Mouse (Mus musculus): ENCODE data around the gene Fuz.

Gene Fuz

GRCm38 (mm10) chr7:44888256-44889105, 7.4 kb upstream of the Fuz start:
- DNase-seq, result peak; percentile 59 to 67

- DNase-seq, result no peak
Observed at GRCm38 (mm10) chr7:44890180-44890579, 5.7 kb upstream of the Fuz start.

- peak in 1 of 2 experiments; percentile 59 for DNase-seq
Observed at GRCm38 (mm10) chr7:44890737-44891136, 5.1 kb upstream of the Fuz start.

DNA sequence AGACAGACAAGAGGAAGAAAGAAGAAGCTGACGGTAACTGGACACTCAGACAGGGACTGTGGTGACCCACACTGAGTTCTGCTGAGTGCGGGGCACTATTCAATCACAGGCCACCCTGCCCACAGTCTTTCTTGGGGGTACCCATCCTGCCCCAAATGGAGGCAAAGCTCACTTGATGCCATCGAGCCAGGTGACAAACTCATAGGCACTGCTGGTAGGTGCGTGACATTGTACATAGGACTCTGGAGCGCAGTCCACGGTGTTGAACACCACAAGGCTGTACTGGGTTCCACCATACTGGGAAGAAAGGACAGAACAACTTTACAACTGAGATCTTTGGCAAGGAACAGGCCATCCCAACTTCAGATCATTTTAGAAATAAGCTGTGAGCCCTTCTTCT, 4.3 kb upstream of the Fuz start:
- no peak for DNase-seq

DNA sequence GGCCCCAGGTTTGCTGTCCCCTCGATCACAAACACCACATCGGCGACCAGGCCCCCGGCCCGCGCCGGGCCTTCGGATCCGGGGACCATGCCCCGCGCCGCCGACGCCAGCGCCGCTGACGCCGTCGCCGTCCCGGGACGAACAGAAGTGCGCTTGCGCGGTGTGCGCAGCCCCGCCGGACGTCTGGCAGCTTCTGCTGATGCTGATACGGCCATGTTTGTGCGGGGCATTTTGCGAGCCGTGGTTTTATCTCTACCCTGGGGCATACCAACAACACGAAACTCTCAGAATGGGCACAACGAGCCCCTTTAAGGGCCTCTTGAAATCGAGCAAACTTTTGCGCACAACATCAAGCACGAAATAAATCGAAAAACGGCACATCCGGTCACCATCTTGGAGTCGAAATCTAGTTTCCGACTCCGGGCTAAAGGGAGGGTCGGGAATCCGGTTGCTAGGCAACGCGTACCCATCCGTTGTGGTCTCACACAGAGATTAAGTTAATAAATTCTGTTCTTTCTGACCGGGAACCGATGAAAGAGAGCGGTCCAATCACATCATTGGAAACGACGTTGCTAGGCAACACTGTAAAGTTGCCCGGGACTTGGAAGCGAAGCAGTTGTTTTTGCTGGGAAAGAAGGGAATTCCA, 3.5 kb upstream of the Fuz start, which contains the start of gene Med25:
Gene Med25 (minus strand): TSS at position 437 of the 646 bp plus-strand sequence.
- DNase-seq, result peak; percentile 90 to 93

GRCm38 (mm10) chr7:44893197-44893596, 2.7 kb upstream of the Fuz start:
- no peak for DNase-seq

- DNase-seq, result no peak
Observed at GRCm38 (mm10) chr7:44894175-44894574, 1.7 kb upstream of the Fuz start.

DNA sequence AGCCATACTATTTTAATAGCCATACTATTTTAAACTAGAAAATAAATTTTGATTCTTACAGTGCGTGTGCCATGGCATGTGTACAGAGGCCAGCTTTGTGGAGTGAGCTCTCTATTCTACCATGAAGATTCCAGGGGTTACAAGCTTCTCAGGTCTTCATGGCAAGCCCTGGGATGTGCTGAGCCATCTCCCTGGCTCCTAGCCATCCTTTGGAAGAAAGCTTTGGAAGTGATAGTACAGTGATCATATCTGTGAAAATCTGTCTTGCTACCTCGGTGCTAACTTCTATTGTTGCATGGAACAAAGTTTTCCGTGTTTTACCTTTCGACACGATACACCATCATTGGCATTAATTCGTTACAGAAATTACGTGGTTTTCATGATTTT, 680 bp upstream of the Fuz start:
- DNase-seq, result no peak

DNA sequence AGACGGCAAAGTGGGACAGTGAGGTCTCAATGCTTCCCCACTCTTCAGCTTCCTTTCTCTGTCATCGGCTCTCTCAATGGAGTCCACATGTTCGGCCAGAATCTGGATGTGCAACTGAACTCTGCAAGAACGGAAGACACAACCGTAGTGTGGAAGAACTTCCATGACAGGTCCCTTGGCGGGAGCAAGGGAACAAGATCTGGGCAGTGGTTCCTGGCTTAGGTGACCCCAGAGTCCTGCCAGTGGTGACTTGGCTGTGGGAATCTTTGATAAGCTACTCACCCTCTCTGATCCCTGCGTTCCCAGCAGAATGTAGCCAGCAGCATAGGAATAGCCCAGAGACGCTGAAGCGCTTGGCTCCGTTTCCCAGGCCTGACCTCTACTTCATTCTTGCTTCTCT, 620 bp downstream of the Fuz start:
- DNase-seq, result no peak

DNA sequence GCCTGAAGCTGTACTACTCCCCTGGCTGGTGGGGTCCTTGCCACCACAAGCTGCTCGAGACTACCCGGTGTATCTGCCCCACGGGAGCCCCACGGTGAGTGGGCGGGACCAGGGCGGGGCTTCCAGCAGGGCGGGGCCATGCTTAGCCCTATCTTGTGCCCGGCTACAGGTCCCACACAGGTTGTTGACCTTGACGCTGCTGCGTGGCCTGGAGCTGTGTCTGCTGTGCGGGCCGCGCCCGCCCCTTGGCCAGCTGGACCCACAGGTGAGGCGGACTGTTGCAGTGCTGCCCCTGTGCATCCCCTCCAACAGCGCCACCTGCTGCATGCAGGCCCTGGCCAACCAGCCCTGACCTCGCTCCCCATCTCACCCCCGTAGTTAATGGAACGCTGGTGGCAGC, 2.7 kb downstream of the Fuz start:
- DNase-seq, result peak in 1 of 2 experiments; percentile 73

DNA sequence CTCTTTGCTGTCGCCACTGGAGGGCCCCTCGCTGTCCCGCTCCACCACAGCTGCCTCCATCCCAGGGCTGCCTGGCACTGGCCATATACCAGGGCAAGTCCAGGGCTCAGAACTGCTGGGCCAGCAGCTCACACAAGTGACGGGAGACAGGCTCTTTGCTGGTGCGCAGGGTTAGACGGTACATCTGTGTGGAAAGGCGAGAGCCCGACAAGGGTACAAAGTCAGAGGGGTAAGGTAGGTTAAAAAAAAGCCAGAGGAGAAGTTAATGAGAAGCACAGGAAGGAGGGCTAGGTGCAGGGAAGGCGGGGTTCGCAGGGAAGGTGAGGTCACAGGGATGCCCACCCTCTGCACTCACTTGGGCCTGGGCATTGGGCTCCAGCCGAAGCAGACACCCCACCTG, 4.8 kb downstream of the Fuz start:
- no peak for DNase-seq

DNA sequence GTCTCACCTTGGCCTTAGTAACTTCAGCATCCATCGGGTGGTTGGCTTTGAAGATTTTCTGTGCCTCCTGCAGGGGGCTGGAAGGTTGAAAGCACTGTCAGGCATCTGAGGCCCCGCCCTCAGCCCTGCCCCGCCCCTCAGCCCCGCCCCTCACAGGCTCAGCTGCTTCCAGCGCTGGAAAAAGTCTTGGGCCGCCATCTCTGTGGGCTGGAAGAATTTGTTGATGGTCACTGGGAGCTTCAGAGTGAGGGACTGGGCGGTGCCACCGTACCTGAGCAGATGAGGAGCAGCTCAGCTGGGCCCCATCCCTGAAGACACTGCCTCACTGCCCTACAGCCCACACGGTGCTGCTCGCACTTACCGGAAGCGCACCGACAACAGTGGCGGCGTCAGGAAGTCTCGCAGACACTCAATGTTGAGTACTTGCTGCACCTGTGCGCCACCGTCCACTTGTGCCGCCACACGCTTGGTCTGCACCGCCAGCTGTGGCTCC, 5.4 kb downstream of the Fuz start:
- DNase-seq, result no peak

DNA sequence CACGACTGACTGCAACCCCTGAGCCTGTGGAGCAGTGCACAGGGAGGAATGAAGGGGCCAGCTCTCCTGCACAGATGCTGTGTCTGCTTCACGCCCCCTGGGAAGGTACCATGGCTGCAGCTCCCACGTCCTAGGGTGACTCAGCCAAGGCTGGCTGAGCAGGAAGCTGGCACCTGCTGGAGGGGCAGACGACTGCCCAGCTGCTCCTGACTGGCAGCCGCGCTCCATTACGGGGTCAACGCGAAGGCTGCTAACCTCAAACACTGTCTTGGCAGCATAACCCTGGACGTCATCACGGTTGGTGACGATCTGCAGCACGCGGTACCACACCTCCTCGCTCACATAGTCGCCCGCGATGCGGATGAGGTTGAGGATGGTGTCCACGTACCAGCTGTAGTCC, 9.6 kb downstream of the Fuz start:
- no peak for DNase-seq

GRCm38 (mm10) chr7:44908706-44909476, 13.0 kb downstream of the Fuz start:
- peak in 1 of 2 experiments; percentile 2 for DNase-seq

- no peak for DNase-seq
Observed at GRCm38 (mm10) chr7:44914396-44914795, 18.5 kb downstream of the Fuz start.

GRCm38 (mm10) chr7:44915314-44915713, 19.4 kb downstream of the Fuz start:
- DNase-seq, result no peak

DNA sequence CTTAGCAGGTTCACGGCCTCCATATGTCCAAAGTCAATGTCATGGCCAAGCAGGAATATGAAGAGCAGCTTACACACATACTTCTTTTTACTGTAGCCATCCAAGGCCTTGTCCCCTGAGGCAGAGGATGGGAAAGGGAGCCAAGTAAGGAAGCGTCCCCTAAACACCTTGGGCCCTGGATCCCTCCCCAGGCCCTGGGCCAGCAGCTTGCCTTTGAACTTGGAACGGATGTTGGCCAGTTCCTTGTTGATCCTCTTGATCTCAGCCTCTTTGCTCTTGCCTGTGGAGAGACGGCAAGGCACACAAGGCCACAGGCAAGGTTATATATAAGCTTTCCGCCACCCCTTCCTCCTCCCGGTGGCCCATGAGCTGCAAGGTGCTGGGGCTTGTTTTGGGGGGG, 20.3 kb downstream of the Fuz start:
- peak in 1 of 2 experiments; percentile 7 for DNase-seq

DNA sequence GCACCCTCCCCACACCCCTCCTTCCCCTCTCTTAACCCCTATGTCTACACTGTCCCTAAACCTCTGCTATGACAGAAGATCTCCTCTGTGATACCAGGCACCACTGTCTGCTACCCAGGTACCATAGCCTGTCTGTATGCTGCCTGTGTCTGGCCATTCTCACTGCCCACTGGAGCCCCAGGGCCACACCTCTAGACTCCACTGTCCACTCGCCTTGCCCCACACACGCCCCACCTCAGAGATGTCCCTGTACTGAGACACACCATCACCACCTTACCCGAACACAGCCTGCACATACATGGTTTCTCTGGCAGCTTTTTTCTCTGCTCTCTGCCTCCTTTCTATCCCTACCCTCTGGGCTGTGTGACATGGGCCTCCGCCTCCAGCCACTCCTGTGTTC, 21.0 kb downstream of the Fuz start:
- no peak for DNase-seq

DNA sequence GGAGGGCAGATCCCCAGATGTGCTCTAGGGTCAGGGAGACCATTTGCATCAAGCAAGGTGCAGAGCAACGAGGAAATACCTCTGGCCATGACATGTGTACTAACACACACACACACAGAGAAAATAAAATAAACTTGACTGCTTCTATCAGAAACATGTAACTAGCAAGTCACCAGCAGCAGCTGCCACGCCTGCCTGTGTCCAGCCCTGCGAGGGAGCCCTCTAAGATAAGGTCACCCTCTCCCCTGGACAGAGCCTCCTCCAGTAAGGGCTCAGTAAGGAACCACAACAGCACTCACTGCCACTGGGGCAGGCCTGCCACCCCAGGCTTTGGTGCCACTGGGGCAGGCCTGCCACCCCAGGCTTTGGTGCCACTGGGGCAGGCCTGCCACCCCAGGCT, 22.3 kb downstream of the Fuz start:
- DNase-seq, result no peak

GRCm38 (mm10) chr7:44919127-44919526, 23.2 kb downstream of the Fuz start:
- DNase-seq, result no peak

DNA sequence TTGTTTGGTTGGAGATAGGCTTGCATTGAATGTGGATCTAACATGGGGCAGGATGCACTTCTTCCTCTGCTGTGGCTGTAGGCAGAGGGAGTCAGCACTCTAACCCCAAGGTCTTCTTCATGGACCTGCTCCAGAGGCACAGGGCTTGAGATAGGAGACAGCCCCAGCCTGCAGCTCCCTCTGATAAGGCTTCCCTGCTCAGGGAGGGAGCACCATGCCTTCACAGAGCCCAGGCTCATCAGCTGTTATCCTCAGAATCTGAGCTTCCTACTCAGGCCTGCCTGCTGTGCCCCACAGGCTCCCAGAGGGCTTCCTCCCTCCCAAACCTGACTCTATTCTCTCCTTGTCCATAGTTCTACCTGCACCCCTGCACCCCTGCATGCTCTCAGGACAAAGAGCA, 26.7 kb downstream of the Fuz start:
- DNase-seq, result no peak

- DNase-seq, result peak; percentile 62 to 75
Observed at GRCm38 (mm10) chr7:44925468-44925867, 29.6 kb downstream of the Fuz start.

DNA sequence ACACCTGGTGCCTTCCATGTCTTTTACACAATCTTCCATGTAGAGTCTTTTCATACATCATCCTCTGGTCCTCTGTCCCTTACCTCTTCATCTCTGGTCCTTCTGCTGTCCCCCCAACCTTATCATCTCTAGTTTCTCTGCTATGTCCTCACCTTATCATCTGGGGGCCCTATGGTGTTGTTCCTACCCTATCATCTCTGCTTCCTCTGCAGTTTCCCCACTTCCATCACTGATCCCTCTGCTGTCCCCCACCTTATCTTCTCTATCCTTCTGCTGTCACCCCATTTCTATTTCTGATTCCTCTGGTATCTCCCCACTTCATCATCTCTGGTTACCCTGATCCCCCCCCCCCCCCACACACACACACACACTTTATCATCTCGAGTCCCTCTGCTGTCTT, 32.7 kb downstream of the Fuz start:
- no peak for DNase-seq

Data from cerebellum, postnatal 14 days (tissue).